ENCODE assay signal across 15 mouse cellular contexts in the genomic region with DNA sequence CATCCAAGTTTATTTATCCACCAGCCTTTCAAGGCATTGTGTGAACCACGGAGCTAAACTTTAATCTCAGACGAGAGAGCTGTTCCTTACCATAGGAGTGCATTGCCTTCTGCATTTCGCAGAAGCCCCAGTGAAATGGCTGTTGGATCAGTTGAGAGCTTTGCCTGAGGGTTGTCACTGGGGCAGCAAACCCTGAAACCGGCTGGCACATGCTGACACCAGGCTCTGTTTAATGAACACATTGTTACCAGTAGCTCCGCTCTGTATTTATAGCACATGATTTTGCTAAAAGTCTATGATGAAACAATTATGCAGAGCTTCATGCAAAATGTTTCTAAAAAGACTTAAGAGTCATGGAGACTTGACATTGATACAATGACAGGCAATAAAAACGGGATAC.
A peak's percentile ranks its signal among the peaks of the same experiment; 100 is the strongest.
DNase-seq lines count a peak whose midpoint lies in the region.
"Had no signal": no experiment of that assay in that cellular context is flagged by ENCODE, and none has a peak within 500 bp of the region (broad histone marks: within the 10 kb centered on the region; RNA-seq: fewer than 3 reads in every experiment).

No protein-coding gene starts in this region.

- intact Hi-C loops in heart, postnatal 36 days (cut with DNase I), result no loop called here

- peak; percentile 42 for DNase-seq in heart, adult 11 months
- DNase-seq in heart, postnatal 36 days, result no peak
- peak; percentile 11 to 63 for DNase-seq in layer of hippocampus, adult 18-20 months (ENCODE audit: low spot score in 2 of 2)
- no peak for DNase-seq in layer of hippocampus, adult 8-10 months (ENCODE audit: low spot score in 2 of 2)
- peak; percentile 55 for DNase-seq in layer of hippocampus, adult 9-11 months
- DNase-seq in adrenal gland, adult 8-10 months, result no peak
- DNase-seq in c-Kit-positive CD71-positive TER-119-positive erythroid progenitor cells, embryonic 14.5 days (ENCODE audit: low spot score), result no peak
- DNase-seq: adrenal gland, postnatal 14 days; B cell, adult 2 months; cerebellum, adult 18-20 months; cerebellum, adult 9-10 months; cerebellum, postnatal 14 days; gastrocnemius, postnatal 25 days; heart, adult 2 months; heart, postnatal 4 days had no signal

Comparison
In these comparisons a context has a peak if more than half of its experiments do, and no peak if none do; other contexts are left out.
1. DNase-seq: peak in heart, adult 11 months (single experiment), layer of hippocampus, adult 18-20 months (2 of 2) and layer of hippocampus, adult 9-11 months (single experiment); none in heart, postnatal 36 days (0 of 2), layer of hippocampus, adult 8-10 months (0 of 2), adrenal gland, adult 8-10 months (single experiment) and c-Kit-positive CD71-positive TER-119-positive erythroid progenitor cells, embryonic 14.5 days (single experiment).